Mouse (Mus musculus): ENCODE measurements at regions not wholly inside any gene's neighbourhood (a gene's known extent, or its start where the extent isn't known, plus 50 kb on each side); places are given as distances from the start of the nearest gene placed in this dataset.

DNA sequence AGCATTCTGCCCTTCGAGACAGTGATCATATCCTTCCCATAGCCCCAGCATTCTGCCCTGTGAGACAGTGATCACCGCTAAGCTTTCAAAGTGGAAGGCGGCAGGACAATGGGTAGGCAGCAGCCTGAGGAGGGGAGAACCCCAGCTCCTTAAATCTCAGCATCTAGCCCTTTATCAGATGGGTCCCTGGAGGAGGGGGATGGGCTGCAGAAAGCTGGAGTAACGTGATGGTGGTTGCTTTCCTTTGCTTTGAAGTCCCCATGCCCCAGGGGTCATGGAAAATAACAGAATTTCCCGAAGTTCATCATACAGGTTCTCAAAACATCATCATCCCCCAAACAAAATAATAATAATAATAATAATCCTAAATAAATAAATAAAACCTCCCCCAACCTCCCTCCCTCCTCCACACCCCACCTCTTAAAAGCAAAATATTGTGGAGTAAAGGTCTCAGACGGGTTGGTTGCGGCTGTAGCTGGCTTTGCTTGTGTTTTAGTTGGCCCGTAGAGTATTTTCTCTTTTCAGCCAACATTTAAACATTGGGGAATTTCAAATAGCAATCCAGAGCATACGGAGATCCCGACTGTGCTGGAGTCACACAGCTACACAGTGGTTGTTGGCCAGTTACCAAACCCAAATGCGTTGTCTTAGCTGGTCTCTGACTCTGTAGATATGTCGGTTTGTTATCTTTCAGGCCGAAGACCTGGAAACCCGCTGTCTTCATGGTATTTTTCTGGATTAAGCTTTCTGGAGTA lies 73.0 kb upstream of the Fam174b start:
- DNase-seq (ENCODE audit: low spot score) (peak; percentile 36), ATAC-seq (ENCODE audit: insufficient read depth, low read depth) (peak; percentile 33; the same call in 1 of the 2 replicates)
- H3K9ac ChIP-seq (replicated peaks; ENCODE audit: low read depth, low read length), result no peak overlapping the region
- no peak overlapping the region for H3K4me3 ChIP-seq (ENCODE audit: low read depth, low read length)
- H3K27ac ChIP-seq (ENCODE audit: low read depth), result no peak overlapping the region
- TF ChIP-seq CTCF (IDR thresholded peaks at IDR 0.05; ENCODE audit: low read depth) (no peak), EP300 (IDR thresholded peaks at IDR 0.05; ENCODE audit: low read depth) (no peak)
- peaks cover 2% of the 10 kb centered on the region; the same call in 1 of the 2 replicates for H3K27me3 ChIP-seq (ENCODE audit: control insufficient read depth, insufficient read depth, low read length)
- H3K4me2 ChIP-seq (ENCODE audit: low read depth, low read length), result no peak overlapping the region
- no peaks in the 10 kb centered on the region for H3K36me3 ChIP-seq (replicated peaks; ENCODE audit: control insufficient read depth, insufficient read depth, low read length)
- no peaks in the 10 kb centered on the region for H3K4me1 ChIP-seq (ENCODE audit: control insufficient read depth, insufficient read depth)
- no peaks in the 10 kb centered on the region for H3K9me3 ChIP-seq (replicated peaks; ENCODE audit: control insufficient read depth, low read length)
- WGBS, result 57% methylated on average over 14 of the region's 14 CpGs

DNA sequence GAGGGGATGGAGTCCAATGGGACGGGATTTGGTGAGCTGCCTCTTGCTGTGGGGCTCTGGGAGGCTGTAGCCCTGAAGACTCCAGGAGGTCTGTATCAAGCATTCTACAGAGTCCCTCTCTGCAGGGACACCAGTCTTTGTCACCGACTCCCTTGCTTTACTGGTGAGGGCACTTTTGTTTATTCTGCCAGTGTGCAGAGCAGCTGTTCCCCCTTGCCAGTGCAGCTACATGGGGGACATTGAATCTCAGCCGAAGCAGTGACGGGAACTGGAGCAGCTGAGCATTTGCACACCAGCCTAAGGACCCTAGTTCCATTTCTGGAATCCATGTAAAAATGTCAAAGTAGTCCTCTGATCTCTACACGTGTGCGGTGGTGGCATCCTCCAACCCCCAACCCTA lies 75.1 kb upstream of the Fam174b start:
- ATAC-seq (ENCODE audit: insufficient read depth, low read depth), result no peak
- DNase-seq (ENCODE audit: low spot score), result no peak
- WGBS, result 72% methylated on average over 6 of the region's 6 CpGs

DNA sequence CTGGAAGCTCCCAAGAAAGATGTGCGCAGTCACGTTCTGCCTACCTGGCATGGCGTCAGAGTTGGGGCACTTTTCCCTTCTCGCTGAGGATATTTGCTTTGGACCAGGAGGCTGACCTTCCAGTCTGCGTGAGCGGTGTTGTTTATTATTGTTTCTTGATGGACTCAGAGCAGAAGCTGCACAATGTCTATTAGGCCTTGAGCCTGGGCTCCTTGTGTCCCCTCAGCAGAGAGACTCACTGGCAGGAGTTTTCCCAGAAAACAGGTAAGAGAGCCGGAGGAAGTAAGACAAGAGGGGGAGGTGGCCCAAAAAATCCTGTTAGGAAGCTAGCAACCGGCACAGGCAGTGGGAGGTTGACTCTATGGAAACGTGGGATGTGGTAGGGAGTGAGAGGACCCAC lies 77.6 kb upstream of the Fam174b start:
- WGBS, result 68% methylated on average over 9 of the region's 9 CpGs
- ATAC-seq (ENCODE audit: insufficient read depth, low read depth), result no peak
- Histone ChIP-seq H3K9me3 (replicated peaks; ENCODE audit: control insufficient read depth, low read length) (no peaks in the 10 kb centered on the region), H3K4me2 (ENCODE audit: low read depth, low read length) (no peak overlapping the region), H3K27me3 (ENCODE audit: control insufficient read depth, insufficient read depth, low read length) (0 out of 2 replicates have a peak, but pooled peaks cover 2% of the 10 kb centered on the region), H3K4me1 (ENCODE audit: control insufficient read depth, insufficient read depth) (no peaks in the 10 kb centered on the region), H3K9ac (replicated peaks; ENCODE audit: low read depth, low read length) (no peak overlapping the region), H3K36me3 (replicated peaks; ENCODE audit: control insufficient read depth, insufficient read depth, low read length) (no peaks in the 10 kb centered on the region), H3K27ac (ENCODE audit: low read depth) (no peak overlapping the region), H3K4me3 (ENCODE audit: low read depth, low read length) (no peak overlapping the region)
- TF ChIP-seq EP300 (IDR thresholded peaks at IDR 0.05; ENCODE audit: low read depth) (no peak), CTCF (IDR thresholded peaks at IDR 0.05; ENCODE audit: low read depth) (no peak)
- no peak for DNase-seq (ENCODE audit: low spot score)

More for the DNA sequence above, 75.1 kb upstream of the Fam174b start:
- no peak for TF ChIP-seq CTCF (IDR thresholded peaks at IDR 0.05; ENCODE audit: low read depth)
- no peak for TF ChIP-seq EP300 (IDR thresholded peaks at IDR 0.05; ENCODE audit: low read depth)
- Histone ChIP-seq H3K4me1 (ENCODE audit: control insufficient read depth, insufficient read depth) (no peaks in the 10 kb centered on the region), H3K36me3 (replicated peaks; ENCODE audit: control insufficient read depth, insufficient read depth, low read length) (no peaks in the 10 kb centered on the region), H3K27ac (ENCODE audit: low read depth) (no peak overlapping the region), H3K9me3 (replicated peaks; ENCODE audit: control insufficient read depth, low read length) (no peaks in the 10 kb centered on the region), H3K4me3 (ENCODE audit: low read depth, low read length) (no peak overlapping the region), H3K4me2 (ENCODE audit: low read depth, low read length) (no peak overlapping the region), H3K27me3 (ENCODE audit: control insufficient read depth, insufficient read depth, low read length) (peaks cover 2% of the 10 kb centered on the region; the same call in 1 of the 2 replicates), H3K9ac (replicated peaks; ENCODE audit: low read depth, low read length) (no peak overlapping the region)

DNA sequence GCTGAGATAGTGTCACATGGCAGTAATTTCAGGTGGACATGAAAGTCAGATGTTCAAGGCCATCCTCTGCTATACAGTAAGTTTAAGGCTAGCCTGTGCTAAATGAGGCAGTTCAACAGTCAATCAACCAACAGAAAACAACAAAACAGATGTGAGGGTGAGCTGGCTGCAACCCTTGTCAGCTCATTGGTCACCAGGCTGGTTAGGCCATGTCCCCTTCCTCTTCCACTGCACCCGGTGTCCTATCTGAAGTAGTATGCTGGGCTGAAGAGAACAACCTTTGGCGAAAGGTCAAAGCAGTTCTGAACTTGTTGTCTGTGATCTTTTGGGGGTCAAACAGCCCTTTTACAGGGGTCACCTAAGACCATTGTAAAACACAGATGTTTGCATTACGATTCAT lies 78.2 kb upstream of the Fam174b start:
- H3K27me3 ChIP-seq (ENCODE audit: control insufficient read depth, insufficient read depth, low read length), result 0 out of 2 replicates have a peak, but pooled peaks cover 2% of the 10 kb centered on the region
- DNase-seq (ENCODE audit: low spot score) (no peak), ATAC-seq (ENCODE audit: insufficient read depth, low read depth) (no peak)
- H3K4me3 ChIP-seq (ENCODE audit: low read depth, low read length), result no peak overlapping the region
- no peak overlapping the region for H3K9ac ChIP-seq (replicated peaks; ENCODE audit: low read depth, low read length)
- H3K36me3 ChIP-seq (replicated peaks; ENCODE audit: control insufficient read depth, insufficient read depth, low read length), result no peaks in the 10 kb centered on the region
- WGBS, result 83% methylated on average over 3 of the region's 3 CpGs
- no peak overlapping the region for H3K4me2 ChIP-seq (ENCODE audit: low read depth, low read length)
- TF ChIP-seq EP300 (IDR thresholded peaks at IDR 0.05; ENCODE audit: low read depth) (no peak), CTCF (IDR thresholded peaks at IDR 0.05; ENCODE audit: low read depth) (no peak)
- no peak overlapping the region for H3K27ac ChIP-seq (ENCODE audit: low read depth)
- no peaks in the 10 kb centered on the region for H3K4me1 ChIP-seq (ENCODE audit: control insufficient read depth, insufficient read depth)
- H3K9me3 ChIP-seq (replicated peaks; ENCODE audit: control insufficient read depth, low read length), result no peaks in the 10 kb centered on the region

DNA sequence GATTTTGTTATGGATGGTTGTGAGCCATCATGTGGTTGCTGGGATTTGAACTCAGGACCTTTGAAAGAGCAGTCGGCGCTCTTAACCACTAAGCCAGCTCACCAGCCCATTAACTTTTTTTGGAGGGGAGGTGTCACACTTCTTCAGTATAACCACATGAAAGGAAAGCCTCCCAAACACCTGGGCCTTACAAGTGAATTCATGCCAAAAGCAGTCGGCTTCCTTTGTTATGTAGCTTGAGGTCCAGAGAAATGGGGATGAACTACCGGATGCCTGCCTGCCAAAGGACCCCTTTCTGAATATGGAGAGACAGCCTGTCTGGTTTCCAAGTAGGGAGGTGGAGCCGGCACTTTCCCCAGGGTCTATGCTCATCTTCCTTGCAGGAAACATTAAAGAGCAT lies 80.6 kb upstream of the Fam174b start:
- H3K4me1 ChIP-seq (ENCODE audit: control insufficient read depth, insufficient read depth), result no peaks in the 10 kb centered on the region
- ATAC-seq (ENCODE audit: insufficient read depth, low read depth), result no peak
- WGBS, result 80% methylated on average over 5 of the region's 5 CpGs

More for the DNA sequence above, 80.6 kb upstream of the Fam174b start:
- no peak overlapping the region for H3K4me3 ChIP-seq (ENCODE audit: low read depth, low read length)
- H3K9ac ChIP-seq (replicated peaks; ENCODE audit: low read depth, low read length), result no peak overlapping the region
- H3K36me3 ChIP-seq (replicated peaks; ENCODE audit: control insufficient read depth, insufficient read depth, low read length), result no peaks in the 10 kb centered on the region
- 0 out of 2 replicates have a peak, but pooled peaks cover 6% of the 10 kb centered on the region for H3K27me3 ChIP-seq (ENCODE audit: control insufficient read depth, insufficient read depth, low read length)
- no peak for DNase-seq (ENCODE audit: low spot score)
- H3K4me2 ChIP-seq (ENCODE audit: low read depth, low read length), result no peak overlapping the region
- no peak overlapping the region for H3K27ac ChIP-seq (ENCODE audit: low read depth)
- TF ChIP-seq EP300 (IDR thresholded peaks at IDR 0.05; ENCODE audit: low read depth) (no peak), CTCF (IDR thresholded peaks at IDR 0.05; ENCODE audit: low read depth) (no peak)
- H3K9me3 ChIP-seq (replicated peaks; ENCODE audit: control insufficient read depth, low read length), result no peaks in the 10 kb centered on the region

All from heart, postnatal 0 days (tissue).